Mouse (Mus musculus) urinary bladder, postnatal 36 days (tissue): ENCODE measurements around the gene Pllp.

ENCODE experiments used
- DNase-seq, 2 experiments: peaks; one replicate each; pipeline ENCODE4 v3.0.0; 2022; ENCODE audit warnings: low spot score in 2 of 2, mixed read lengths in 1 of 2

The Pllp gene

GRCm38 (mm10) chr8:94703972-94704668, 8.0 kb upstream of the Pllp start:
- peak; percentile 97 to 99 for DNase-seq

GRCm38 (mm10) chr8:94702844-94703813, 7.1 kb upstream of the Pllp start:
- DNase-seq: peak; percentile 82 to 84

GRCm38 (mm10) chr8:94702156-94702555, 6.1 kb upstream of the Pllp start:
- DNase-seq: no peak

- no peak for DNase-seq
Observed at GRCm38 (mm10) chr8:94700421-94700935, 4.4 kb upstream of the Pllp start.

- DNase-seq: no peak
Observed at GRCm38 (mm10) chr8:94699366-94699765, 3.3 kb upstream of the Pllp start.

- no peak for DNase-seq
Observed at GRCm38 (mm10) chr8:94697956-94698355, 1.9 kb upstream of the Pllp start.

- no peak for DNase-seq
Observed at GRCm38 (mm10) chr8:94696566-94696965, 488 bp upstream of the Pllp start.

GRCm38 (mm10) chr8:94695341-94695993, 611 bp downstream of the Pllp start:
- DNase-seq: peak in 1 of 2 experiments; percentile 6

GRCm38 (mm10) chr8:94694701-94695100, 1.4 kb downstream of the Pllp start:
- no peak for DNase-seq

GRCm38 (mm10) chr8:94685953-94686352, 10.1 kb downstream of the Pllp start:
- peak in 1 of 2 experiments; percentile 72 for DNase-seq

- no peak for DNase-seq
Observed at GRCm38 (mm10) chr8:94684287-94684686, 11.8 kb downstream of the Pllp start.

- peak; percentile 67 to 82 for DNase-seq
Observed at GRCm38 (mm10) chr8:94682732-94683524, 13.2 kb downstream of the Pllp start.

GRCm38 (mm10) chr8:94680414-94680813, 15.7 kb downstream of the Pllp start:
- DNase-seq: no peak

- peak in 1 of 2 experiments; percentile 59 for DNase-seq
Observed at GRCm38 (mm10) chr8:94678582-94678981, 17.5 kb downstream of the Pllp start.

- DNase-seq: no peak
Observed at GRCm38 (mm10) chr8:94675923-94676322, 20.2 kb downstream of the Pllp start.

- DNase-seq: no peak
Observed at GRCm38 (mm10) chr8:94674384-94674783, 21.7 kb downstream of the Pllp start.

GRCm38 (mm10) chr8:94666456-94667308, 29.4 kb downstream of the Pllp start, which contains the start of gene Arl2bp:
Arl2bp (plus strand) TSS chr8:94666600.
- DNase-seq: peak; percentile 86 to 94

- no peak for DNase-seq
Observed at GRCm38 (mm10) chr8:94664722-94665121, 31.4 kb downstream of the Pllp start.

- no peak for DNase-seq
Observed at GRCm38 (mm10) chr8:94660418-94660817, 35.7 kb downstream of the Pllp start.

- DNase-seq: no peak
Observed at GRCm38 (mm10) chr8:94658031-94658430, 38.0 kb downstream of the Pllp start.
